Mouse (Mus musculus) layer of hippocampus, postnatal 25 days (tissue): Measurements from ENCODE around the gene Prnd. TPM values are rescaled to one million over a fixed set of nuclear protein-coding genes. Genes with fewer than 3 reads are reported as not detected.
A peak's percentile ranks its signal among the peaks of the same experiment; 100 is the strongest.

Source experiments
- DNase-seq, 2 experiments: peaks; one replicate each; pipeline ENCODE4 v3.0.0; 2022; ENCODE audit warnings: mixed read lengths in 2 of 2, low spot score in 1 of 2; ENCODE audit errors: extremely low spot score in 1 of 2
- total RNA-seq, 2 experiments: library from RNA; stranded (reverse); gene quantifications; 2 replicates each; pipeline ENCODE4 v1.2.3; 2021

Prnd gene
- total RNA-seq, 2 experiments from 2014 or later: 0.20 to 0.42 TPM

GRCm38 (mm10) chr2:131939404-131940111 is 11.1 kb upstream of the Prnd start:
- DNase-seq: peak; percentile 58 to 76

- no peak for DNase-seq
These were observed 10.2 kb upstream of the Prnd start for GRCm38 (mm10) chr2:131940506-131940905.

GRCm38 (mm10) chr2:131941501-131941900 is 9.2 kb upstream of the Prnd start:
- DNase-seq: no peak

GRCm38 (mm10) chr2:131944370-131944769 is 6.3 kb upstream of the Prnd start:
- no peak for DNase-seq

- peak in 1 of 2 experiments; percentile 4 for DNase-seq
These were observed 5.4 kb upstream of the Prnd start for GRCm38 (mm10) chr2:131945225-131945624.

- peak in 1 of 2 experiments; percentile 7 for DNase-seq
These were observed 4.9 kb upstream of the Prnd start for GRCm38 (mm10) chr2:131945765-131946164.

GRCm38 (mm10) chr2:131946351-131946750 is 4.3 kb upstream of the Prnd start:
- DNase-seq: peak in 1 of 2 experiments; percentile 3

GRCm38 (mm10) chr2:131948156-131948555 is 2.5 kb upstream of the Prnd start:
- DNase-seq: peak in 1 of 2 experiments; percentile 2

- DNase-seq: peak in 1 of 2 experiments; percentile 2
These were observed 1.6 kb upstream of the Prnd start for GRCm38 (mm10) chr2:131948916-131949639.

GRCm38 (mm10) chr2:131949767-131950597 is 679 bp upstream of the Prnd start:
- DNase-seq: peak; percentile 32 to 77

- DNase-seq: peak in 1 of 2 experiments; percentile 5
These were observed 1.8 kb downstream of the Prnd start for GRCm38 (mm10) chr2:131952456-131952855.

GRCm38 (mm10) chr2:131952961-131953538 is 2.4 kb downstream of the Prnd start:
- DNase-seq: peak in 1 of 2 experiments; percentile 5

GRCm38 (mm10) chr2:131953711-131954110 is 3.0 kb downstream of the Prnd start:
- peak in 1 of 2 experiments; percentile 5 for DNase-seq

GRCm38 (mm10) chr2:131954835-131955234 is 4.2 kb downstream of the Prnd start:
- DNase-seq: no peak

- DNase-seq: no peak
These were observed 4.6 kb downstream of the Prnd start for GRCm38 (mm10) chr2:131955264-131955663.

- DNase-seq: no peak
These were observed 5.9 kb downstream of the Prnd start for GRCm38 (mm10) chr2:131956336-131957256.

GRCm38 (mm10) chr2:131957731-131958222 is 7.1 kb downstream of the Prnd start:
- DNase-seq: no peak

- no peak for DNase-seq
These were observed 11.0 kb downstream of the Prnd start for GRCm38 (mm10) chr2:131961671-131962070.

- no peak for DNase-seq
These were observed 19.9 kb downstream of the Prnd start for GRCm38 (mm10) chr2:131970597-131970996.
